Mouse (Mus musculus): ENCODE measurements at regions not wholly inside any gene's neighbourhood (a gene's known extent, or its start where the extent isn't known, plus 50 kb on each side); places are given as distances from the start of the nearest gene placed in this dataset.
A peak's percentile ranks its signal among the peaks of the same experiment; 100 is the strongest.

- DNase-seq (ENCODE audit: low read depth, low spot score) = no peak
Observed at GRCm38 (mm10) chr13:35469361-35470198, 190.1 kb upstream of the Cdyl start.

GRCm38 (mm10) chr13:35478226-35478625, 181.4 kb upstream of the Cdyl start:
- DNase-seq (ENCODE audit: low read depth, low spot score) = no peak

DNA sequence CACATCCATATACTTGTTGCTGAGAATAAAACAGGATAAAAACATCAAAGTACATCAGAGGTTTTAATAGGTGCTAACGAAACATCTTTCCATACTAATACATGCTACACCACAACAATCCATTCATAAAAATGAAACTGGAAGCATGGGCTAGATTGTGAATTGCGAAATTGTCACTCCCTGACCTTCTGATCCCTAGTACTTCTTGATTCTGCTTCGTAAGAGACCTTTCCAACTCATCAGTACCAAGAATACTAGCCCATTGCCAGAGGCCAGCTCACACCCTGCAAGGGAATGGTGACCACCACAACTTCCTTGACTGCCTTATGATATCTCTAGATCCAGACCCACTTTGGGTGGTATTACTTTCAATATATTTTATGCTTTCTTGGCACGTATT, 177.3 kb upstream of the Cdyl start:
- DNase-seq (ENCODE audit: low read depth, low spot score) = no peak

- DNase-seq (ENCODE audit: low read depth, low spot score) = no peak
Observed at GRCm38 (mm10) chr13:35486125-35486524, 173.5 kb upstream of the Cdyl start.

- no peak for DNase-seq (ENCODE audit: low read depth, low spot score)
Observed at GRCm38 (mm10) chr13:35499776-35500175, 159.9 kb upstream of the Cdyl start.

DNA sequence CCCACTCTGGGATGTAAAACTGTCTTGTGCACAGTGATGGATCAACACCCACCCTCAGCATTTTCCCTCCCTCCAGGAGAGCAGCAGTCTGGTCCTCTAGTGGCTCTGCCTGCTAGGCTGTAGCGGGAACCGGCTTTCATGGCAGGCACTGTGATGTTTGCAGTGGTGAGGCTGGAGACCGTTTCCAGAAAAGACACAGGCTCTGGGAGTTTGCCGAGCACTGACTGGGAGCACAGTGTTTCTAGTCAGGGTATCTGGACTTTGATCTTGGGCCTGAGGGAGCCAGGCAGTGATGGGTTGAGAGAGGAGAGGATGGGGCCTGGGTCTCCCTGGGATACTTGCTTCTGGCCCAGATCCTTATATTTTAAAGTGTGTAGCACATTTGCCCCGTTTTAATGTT, 158.7 kb upstream of the Cdyl start:
- DNase-seq (ENCODE audit: low read depth, low spot score) = no peak

- no peak for DNase-seq (ENCODE audit: low read depth, low spot score)
Observed at GRCm38 (mm10) chr13:35501351-35502146, 158.1 kb upstream of the Cdyl start.

DNA sequence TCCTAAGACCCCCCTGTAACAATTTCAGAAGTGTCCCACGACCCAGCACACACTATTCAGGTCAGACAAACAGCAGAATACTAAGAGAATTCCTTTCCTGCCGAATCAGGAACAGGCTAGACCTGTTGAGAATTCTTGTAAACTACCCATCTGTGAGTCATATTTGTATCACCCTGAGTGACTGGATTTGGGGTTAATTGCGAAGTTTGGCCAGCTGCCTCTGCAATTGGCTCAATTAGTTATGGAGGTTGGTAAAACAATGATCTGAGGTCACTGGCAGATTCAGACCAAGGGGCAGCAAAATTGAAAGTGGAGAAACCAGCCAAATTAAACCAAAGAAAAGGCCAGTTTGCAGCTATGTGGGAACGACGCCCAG, 157.5 kb upstream of the Cdyl start:
- DNase-seq (ENCODE audit: low read depth, low spot score) = no peak

DNA sequence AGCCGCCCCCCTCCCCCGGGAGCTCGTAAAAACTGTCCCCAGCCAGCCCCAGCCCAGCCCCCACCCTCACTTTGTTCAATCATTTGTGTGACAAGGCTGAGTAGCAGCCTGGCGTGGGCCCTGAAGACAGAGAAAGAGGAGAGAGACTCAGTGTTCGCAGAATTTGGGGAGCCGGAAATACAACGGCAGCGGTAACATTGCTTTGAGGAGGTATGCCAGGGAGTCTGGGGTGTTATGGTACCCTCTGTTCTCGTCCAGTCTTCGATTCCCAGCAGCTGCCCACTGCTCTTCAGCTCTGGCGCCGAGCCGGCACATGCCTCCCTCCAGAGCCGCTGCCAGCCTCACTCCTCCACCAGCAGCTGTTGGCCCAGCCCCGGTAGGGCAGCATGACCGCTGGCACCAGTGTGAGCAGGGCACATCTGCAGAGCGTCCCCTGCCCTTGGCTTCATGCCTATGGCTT, 156.2 kb upstream of the Cdyl start:
- DNase-seq (ENCODE audit: low read depth, low spot score) = no peak

GRCm38 (mm10) chr13:35507195-35507594, 152.4 kb upstream of the Cdyl start:
- no peak for DNase-seq (ENCODE audit: low read depth, low spot score)

GRCm38 (mm10) chr13:35512029-35512507, 147.6 kb upstream of the Cdyl start:
- DNase-seq (ENCODE audit: low read depth, low spot score) = no peak

DNA sequence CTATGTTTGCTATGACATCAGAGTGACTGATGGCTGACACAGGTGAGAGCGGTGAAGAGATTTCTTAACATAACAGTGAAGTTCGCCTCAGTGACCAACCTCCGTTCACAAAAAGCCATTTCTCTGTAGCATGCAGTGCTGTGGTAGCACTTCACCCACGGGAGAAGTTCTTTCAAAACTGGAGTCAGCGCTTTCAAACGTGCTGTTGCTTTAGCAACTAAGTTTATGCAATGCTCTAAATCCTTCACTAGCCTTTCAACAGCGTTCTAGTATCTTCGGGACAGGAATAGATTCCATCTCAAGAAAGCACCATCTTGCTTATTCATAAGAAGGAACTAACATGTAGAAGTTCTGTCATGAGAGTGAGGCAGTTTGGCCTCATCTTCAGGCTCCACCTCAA, 146.5 kb upstream of the Cdyl start:
- no peak for DNase-seq (ENCODE audit: low read depth, low spot score)

DNA sequence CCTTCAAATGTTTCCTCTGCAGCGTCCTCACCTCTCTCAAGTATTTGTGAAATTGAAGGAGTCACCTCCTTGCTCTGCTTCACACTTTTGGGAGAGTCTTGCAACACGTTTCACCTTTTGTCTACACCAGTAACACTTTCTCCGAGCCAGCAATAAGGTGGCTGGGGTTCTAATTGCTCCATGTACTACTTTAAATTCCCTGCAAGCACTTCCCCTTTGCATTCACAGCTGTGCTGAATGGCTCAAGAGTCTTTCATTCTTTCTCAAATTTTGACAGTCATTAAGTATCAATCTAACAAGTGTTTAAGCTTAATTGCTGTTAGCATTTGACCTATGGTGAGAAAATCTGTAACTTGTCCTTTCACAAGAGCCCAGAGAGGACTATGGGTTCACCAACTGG, 144.3 kb upstream of the Cdyl start:
- DNase-seq (ENCODE audit: low read depth, low spot score) = no peak

DNA sequence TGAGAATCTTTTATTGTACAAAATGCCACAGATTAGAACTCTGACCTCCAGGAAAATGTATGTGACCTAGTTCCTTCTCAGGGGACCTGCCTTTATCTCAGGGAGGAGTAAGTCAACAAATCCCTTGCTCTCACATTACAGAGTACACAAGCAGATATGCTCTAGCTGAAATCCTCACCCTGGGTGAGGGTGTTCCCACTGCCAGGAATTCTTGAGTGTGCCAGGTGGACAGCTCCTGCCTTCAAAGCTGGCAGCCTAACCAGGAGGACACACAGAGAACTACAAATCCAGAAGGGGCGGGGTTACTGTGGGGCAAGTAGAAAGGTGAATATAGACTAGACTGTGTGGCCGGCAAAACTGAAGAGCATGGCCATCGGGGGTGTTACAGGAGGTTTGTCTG, 141.9 kb upstream of the Cdyl start:
- no peak for DNase-seq (ENCODE audit: low read depth, low spot score)

DNA sequence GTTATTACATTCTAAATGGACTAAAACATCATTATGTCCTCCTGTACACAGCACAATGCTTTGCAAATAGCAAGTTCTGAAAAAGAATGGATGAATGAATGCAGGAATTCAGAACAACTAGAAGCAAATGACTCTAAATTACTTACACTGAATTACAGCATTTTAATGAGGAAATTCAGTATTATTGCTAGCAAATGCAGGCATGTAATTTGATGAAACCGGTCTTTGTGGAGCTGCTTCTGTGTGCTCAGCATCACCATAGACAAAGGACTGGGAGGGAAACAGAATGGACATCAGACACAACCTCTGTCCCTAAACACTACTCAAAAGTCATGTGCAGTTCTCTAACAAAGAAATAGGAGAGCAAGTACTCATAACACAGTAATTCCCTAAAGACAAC, 137.4 kb upstream of the Cdyl start:
- DNase-seq (ENCODE audit: low read depth, low spot score) = no peak

GRCm38 (mm10) chr13:35529577-35529976, 130.1 kb upstream of the Cdyl start:
- DNase-seq (ENCODE audit: low read depth, low spot score) = no peak

- no peak for DNase-seq (ENCODE audit: low read depth, low spot score)
Observed at GRCm38 (mm10) chr13:35537106-35537505, 122.5 kb upstream of the Cdyl start.

DNA sequence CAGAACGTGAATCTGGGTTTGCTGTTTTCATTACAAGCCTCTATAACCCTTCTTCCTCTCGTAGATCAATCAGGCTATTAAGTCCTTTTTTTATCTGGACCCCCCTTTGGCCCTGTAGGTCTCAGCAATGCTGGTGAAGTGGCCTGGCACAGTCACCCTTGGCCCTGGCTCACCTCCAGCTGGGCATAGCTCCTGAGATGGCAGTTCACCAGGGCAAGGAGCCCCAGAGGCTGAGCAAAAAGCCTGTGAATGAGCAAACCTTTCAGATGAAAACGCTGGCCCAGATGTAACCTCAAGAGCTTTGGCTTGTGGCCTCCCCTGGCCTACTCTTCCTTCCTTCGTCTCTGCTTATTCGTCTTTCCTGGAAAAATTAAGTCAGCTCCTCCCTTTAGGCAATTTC, 121.7 kb upstream of the Cdyl start:
- DNase-seq (ENCODE audit: low read depth, low spot score) = no peak

DNA sequence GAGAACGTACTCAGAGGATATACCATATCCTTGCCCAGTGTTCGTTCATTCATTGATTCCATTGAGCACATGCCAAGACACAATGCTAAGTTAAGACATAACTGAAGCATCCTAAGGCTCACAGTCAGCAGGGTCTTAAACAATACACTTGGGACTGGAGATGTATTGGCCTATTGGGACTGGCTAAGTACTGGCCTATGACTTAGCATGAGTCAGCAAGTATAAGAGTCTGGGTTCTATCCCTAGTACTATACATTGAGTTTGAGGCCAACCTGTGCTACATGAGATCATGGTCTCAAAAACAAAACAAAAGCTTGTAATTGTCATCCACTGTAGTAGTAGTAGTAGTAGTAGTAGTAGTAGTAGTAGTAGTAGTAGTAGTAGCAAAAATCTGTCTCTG, 119.2 kb upstream of the Cdyl start:
- DNase-seq (ENCODE audit: low read depth, low spot score) = no peak

DNA sequence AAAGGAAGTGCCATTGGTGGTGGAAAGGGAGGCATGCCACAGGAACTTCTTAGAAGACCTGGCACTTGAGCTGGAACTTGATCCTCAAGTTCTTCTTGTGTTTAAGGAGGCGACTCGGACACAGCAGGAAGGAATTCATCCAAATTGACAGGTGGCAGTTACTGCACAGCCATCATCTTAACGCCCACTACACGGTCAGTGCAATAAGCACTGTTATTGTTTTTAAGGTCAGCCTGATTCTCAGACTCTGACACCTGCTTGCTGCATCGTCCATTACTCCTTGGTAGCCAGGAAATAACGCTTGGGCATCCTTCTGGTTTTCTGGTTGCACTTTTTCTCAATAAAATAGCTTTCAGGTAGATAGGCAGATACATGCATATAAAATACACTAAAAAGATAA, 118.6 kb upstream of the Cdyl start:
- no peak for DNase-seq (ENCODE audit: low read depth, low spot score)

DNA sequence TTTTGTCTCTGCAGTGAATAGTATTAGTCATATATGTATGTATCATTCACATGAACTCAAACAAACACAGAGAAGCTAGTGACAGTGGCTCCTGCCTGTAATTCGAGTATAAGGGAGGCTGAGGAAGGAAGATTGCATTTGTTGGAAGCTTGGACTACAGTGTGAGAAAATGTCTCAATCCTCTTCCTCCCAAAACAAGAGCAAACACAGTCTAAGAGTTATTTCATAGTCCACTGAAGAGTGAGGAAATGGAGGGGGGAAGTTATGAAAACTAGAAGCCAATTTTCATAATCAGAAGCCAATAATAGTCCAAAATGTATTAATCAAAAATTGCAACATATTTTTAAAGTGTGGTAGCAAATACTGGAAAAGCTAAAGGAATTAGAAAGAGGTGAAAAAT, 95.6 kb upstream of the Cdyl start:
- DNase-seq (ENCODE audit: low read depth, low spot score) = no peak

DNA sequence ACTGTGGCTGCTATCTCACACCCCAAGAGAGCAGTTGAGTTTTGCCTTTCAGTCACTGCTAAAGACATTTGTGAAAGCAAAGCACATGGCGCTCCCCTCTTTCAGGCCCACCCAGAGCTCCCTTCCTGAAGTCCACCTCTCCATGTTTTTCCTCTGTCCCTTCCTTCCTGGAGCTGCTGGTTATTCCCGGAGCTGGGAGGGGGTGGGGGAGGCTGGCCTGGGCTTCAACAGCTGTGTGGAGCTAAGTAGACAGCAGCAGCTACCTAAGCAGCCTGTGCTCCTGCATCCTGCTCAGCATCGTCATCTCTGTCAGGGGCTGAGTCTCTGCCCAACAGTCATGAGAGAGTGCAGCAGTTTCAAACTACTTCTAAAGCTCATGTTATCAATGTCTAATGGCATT, 78.0 kb upstream of the Cdyl start:
- DNase-seq (ENCODE audit: low read depth, low spot score) = peak; percentile 82

GRCm38 (mm10) chr13:35598003-35598402, 61.6 kb upstream of the Cdyl start:
- DNase-seq (ENCODE audit: low read depth, low spot score) = no peak

Data from forelimb bud, embryonic 11.5 days (tissue).